Mouse (Mus musculus): ENCODE data around the gene Gm49416.

- peak; percentile 43; the same call in 1 of the 2 replicates for TF ChIP-seq CTCF (IDR thresholded peaks at IDR 0.05; ENCODE audit: extremely low read depth, insufficient read depth, insufficient read length, insufficient replicate concordance)
- TF ChIP-seq POLR2A (IDR thresholded peaks at IDR 0.05; ENCODE audit: low read depth, low read length), result no peak
These were observed 31.0 kb upstream of the Gm49416 start for GRCm38 (mm10) chr19:8857689-8858088.

All from spleen, adult 2 months (tissue).